Mouse (Mus musculus) liver, postnatal 0 days (tissue): Measurements from ENCODE around the gene Gabpb2. TPM values are rescaled to one million over a fixed set of nuclear protein-coding genes. Genes with fewer than 3 reads are reported as not detected.

Experiments used
- ATAC-seq: fragments of 200-750 bp; cut with Nextera tagmentation; 2 replicates; pipeline ENCODE4 v1.8.0; 2017; ENCODE audit warnings: mild to moderate bottlenecking, moderate library complexity
- DNase-seq: peaks from one replicate; pipeline ENCODE4 v3.0.0-alpha.2; 2016
- H3K27ac ChIP-seq: fragments of 300-500 bp; sonication (generic); 2 replicates; pipeline ENCODE4 v1.5.1; 2014; ENCODE audit warnings: antibody characterized with exemption, moderate library complexity, mild to moderate bottlenecking, low read depth
- H3K27me3 ChIP-seq: fragments of 300-500 bp; sonication (generic); 2 replicates; pipeline ENCODE4 v1.6.1; 2014; ENCODE audit warnings: low read length, control low read depth, mixed read lengths; ENCODE audit not compliant: insufficient read depth
- H3K36me3 ChIP-seq: fragments of 300-500 bp; sonication (generic); replicated peaks from 2 replicates; pipeline ENCODE4 v1.6.1; 2014; ENCODE audit warnings: mild to moderate bottlenecking, control low read depth, low read length, moderate library complexity, mixed read lengths; ENCODE audit not compliant: insufficient read depth
- H3K4me1 ChIP-seq: fragments of 300-500 bp; sonication (generic); 2 replicates; pipeline ENCODE4 v1.6.1; 2014; ENCODE audit warnings: antibody characterized with exemption, mild to moderate bottlenecking, control low read depth; ENCODE audit not compliant: insufficient read depth
- H3K4me2 ChIP-seq: fragments of 300-500 bp; sonication (generic); 2 replicates; pipeline ENCODE4 v1.6.1; 2014; ENCODE audit warnings: low read depth, mild to moderate bottlenecking, low read length, moderate library complexity, mixed read lengths
- H3K4me3 ChIP-seq: fragments of 300-500 bp; sonication (generic); 2 replicates; pipeline ENCODE4 v1.5.1; 2014; ENCODE audit warnings: low read depth, low read length
- H3K9ac ChIP-seq: fragments of 300-500 bp; sonication (generic); replicated peaks from 2 replicates; pipeline ENCODE4 v1.6.1; 2014; ENCODE audit warnings: mild to moderate bottlenecking, moderate library complexity
- H3K9me3 ChIP-seq: fragments of 300-500 bp; sonication (generic); 2 replicates; pipeline ENCODE4 v1.6.1; 2016; ENCODE audit warnings: mild to moderate bottlenecking, control low read depth, low read length, mixed read lengths
- CTCF ChIP-seq: sonication (generic); IDR thresholded peaks from 2 replicates; pipeline ENCODE4 v1.5.1; 2016; ENCODE audit warnings: antibody characterized with exemption, low read depth
- EP300 ChIP-seq: IDR thresholded peaks from 2 replicates; pipeline ENCODE4 v1.6.1; 2016; ENCODE audit warnings: antibody characterized with exemption, low read depth, mild to moderate bottlenecking
- WGBS: fragments of 180-500 bp; shearing (Covaris S2); extraction: QIAGEN DNeasy Blood & Tissue Kit; methylation state at CpG from one replicate; pipeline ENCODE4 v1.1.7; 2014; ENCODE audit not compliant: insufficient replicate concordance; 5-methylcytosine and 5-hydroxymethylcytosine counted together
- polyA plus RNA-seq: library from polyadenylated mRNA; unstranded; fragments of >200 nt; fragmentation: Nextera tagmentation; extraction: Ambion mirVana; gene quantifications from 2 replicates; pipeline ENCODE4 v1.2.1, GENCODE M21; 2015

The Gabpb2 gene
- polyA plus RNA-seq, 1 experiment from 2014 or later = 3.9 TPM

DNA sequence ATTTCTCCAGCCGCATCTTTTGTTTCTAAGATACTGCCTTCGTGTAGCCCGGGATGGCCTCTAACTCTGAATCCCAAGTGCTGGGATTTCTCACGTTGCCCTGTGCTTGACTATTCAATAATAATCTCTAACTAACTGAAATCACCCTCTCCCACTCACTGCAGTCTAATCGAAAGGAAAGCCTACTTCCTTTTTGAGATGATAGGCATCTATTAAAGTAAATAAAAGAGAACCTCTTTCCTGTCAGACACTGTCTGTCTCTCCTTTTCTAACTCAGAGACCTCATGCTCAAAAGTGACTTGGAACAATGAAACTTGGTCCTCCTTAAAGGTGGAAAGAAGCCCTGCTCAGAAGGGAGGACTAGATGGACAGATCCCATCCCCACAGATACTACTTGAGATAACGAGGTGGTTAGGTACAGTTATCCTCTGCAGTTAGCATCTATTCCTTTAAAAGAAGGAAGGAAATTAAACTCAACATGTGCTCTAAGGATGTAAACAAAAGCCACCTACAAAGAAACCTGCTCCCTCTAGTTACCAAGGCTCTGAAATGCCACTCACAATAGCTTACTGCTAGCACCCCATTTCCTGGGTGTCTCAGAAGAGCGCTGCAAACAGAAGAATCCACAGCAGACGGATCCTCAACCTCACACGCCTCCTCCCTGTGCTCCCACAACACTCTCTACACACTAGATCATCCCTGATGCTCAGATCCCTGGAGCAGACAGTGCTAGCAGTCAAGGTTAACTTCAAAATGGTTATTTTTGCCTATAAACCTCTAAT, 32.7 kb downstream of the Gabpb2 start:
- Histone ChIP-seq H3K27me3 (no peaks in the 10 kb centered on the region), H3K9ac (no peak overlapping the region), H3K4me1 (no peaks in the 10 kb centered on the region), H3K36me3 (peaks cover 73% of the 10 kb centered on the region), H3K4me3 (no peak overlapping the region), H3K9me3 (no peaks in the 10 kb centered on the region), H3K4me2 (no peak overlapping the region), H3K27ac (no peak overlapping the region)
- TF ChIP-seq EP300 (no peak), CTCF (no peak)
- no peak for DNase-seq
- WGBS = 79% methylated on average over 9 of the region's 9 CpGs
- no peak for ATAC-seq

DNA sequence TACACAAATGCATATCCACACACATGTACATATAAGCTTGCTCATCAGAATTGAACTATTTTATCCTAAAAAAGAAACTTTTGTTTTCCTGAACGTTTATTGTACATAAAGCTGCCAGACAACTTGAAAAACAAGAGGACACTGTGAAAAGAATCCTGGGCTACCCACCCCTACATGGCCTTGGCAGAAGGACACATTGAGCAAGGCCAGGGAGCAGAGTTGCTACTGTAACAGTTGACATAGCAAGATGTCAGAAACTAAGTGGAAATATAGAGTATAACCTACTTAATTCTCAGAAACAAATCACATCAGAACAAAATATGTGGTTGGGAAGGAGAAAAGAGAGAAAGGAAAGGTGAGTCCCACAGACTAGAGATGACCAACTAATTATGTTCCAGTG, 35.9 kb downstream of the Gabpb2 start:
- Histone ChIP-seq H3K27ac (no peak overlapping the region), H3K4me1 (no peaks in the 10 kb centered on the region), H3K27me3 (no peaks in the 10 kb centered on the region), H3K9me3 (no peaks in the 10 kb centered on the region), H3K4me2 (no peak overlapping the region), H3K4me3 (no peak overlapping the region), H3K9ac (no peak overlapping the region), H3K36me3 (peaks cover 42% of the 10 kb centered on the region)
- ATAC-seq = no peak
- TF ChIP-seq EP300 (no peak), CTCF (no peak)
- no peak for DNase-seq
- WGBS = 57% methylated on average over 1 of the region's 1 CpGs

DNA sequence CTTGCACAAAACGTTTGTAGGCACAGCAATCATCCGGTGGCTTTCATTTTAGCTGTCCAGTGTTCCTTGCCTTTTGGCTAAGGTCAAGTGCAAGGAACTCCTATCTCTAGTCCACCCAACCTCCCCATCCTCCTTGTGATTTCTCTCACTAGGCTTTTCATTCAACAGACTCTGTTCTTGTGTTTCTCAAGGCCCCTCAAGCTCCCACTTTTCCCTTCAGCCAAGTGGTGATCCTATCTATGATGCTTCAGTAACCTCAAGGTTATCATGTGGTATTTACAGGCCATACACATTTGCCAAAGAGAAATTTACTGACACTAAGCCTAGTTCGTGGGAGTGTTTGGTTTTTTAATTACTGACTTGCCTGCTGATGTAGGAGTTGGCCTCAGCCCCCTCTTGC, 37.8 kb downstream of the Gabpb2 start:
- H3K4me3 ChIP-seq = no peak overlapping the region
- H3K27me3 ChIP-seq = no peaks in the 10 kb centered on the region
- peaks cover 25% of the 10 kb centered on the region for H3K36me3 ChIP-seq
- 63% methylated on average over 3 of the region's 3 CpGs for WGBS
- DNase-seq = no peak
- no peaks in the 10 kb centered on the region for H3K4me1 ChIP-seq
- H3K27ac ChIP-seq = no peak overlapping the region
- no peak for ATAC-seq
- H3K9ac ChIP-seq = no peak overlapping the region
- TF ChIP-seq CTCF = no peak
- TF ChIP-seq EP300 = no peak
- H3K4me2 ChIP-seq = no peak overlapping the region
- H3K9me3 ChIP-seq = no peaks in the 10 kb centered on the region

DNA sequence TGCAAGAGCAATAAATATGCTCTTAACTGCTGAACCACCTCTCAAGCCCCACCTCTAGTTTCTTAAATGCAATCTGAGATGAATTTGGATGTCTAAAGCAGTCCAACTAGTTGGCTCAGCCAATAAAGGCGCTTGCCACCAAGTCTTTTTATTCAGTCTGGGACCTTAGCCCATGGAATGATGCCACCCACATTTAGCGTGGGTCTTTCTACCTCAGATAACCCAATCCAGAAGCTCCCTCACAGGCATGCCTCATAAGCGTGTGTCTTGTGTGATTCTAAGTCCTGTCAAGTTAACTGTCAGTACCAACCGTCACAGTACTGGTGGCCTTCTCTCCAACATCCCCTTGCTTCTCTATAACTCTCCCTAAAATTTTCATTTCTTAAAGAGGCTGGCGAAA, 38.8 kb downstream of the Gabpb2 start:
- Histone ChIP-seq H3K9ac (no peak overlapping the region), H3K4me1 (peaks cover 2% of the 10 kb centered on the region), H3K27me3 (peaks cover 2% of the 10 kb centered on the region), H3K4me2 (no peak overlapping the region), H3K9me3 (no peaks in the 10 kb centered on the region), H3K27ac (no peak overlapping the region), H3K36me3 (peaks cover 16% of the 10 kb centered on the region), H3K4me3 (no peak overlapping the region)
- ATAC-seq (no peak), DNase-seq (no peak)
- 82% methylated on average over 5 of the region's 5 CpGs for WGBS
- no peak for TF ChIP-seq EP300
- TF ChIP-seq CTCF = no peak

DNA sequence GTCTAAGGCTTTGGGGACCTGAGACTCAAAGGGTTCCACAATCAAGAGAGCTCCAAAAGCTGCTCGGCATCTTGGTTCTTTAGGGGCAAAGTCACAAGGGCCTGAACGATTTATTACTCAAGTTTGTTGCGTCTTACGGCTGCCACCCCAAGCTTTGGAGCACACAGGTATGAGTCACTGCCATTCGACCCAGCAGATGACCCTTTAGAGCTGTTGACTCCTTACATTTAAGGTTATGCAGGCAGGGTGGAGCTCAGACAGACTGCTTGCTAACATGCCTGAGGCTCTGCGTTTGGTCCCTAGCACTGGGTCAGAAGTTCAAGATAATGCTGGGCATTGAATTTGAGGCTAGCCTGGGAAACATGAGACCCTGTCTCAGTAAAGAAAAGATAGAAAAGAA, 40.1 kb downstream of the Gabpb2 start:
- H3K9ac ChIP-seq = no peak overlapping the region
- peaks cover 6% of the 10 kb centered on the region; the same call in 1 of the 2 replicates for H3K36me3 ChIP-seq
- DNase-seq = no peak
- TF ChIP-seq CTCF = no peak
- TF ChIP-seq EP300 = no peak
- peaks cover 16% of the 10 kb centered on the region for H3K27me3 ChIP-seq
- 70% methylated on average over 6 of the region's 6 CpGs for WGBS
- peaks cover 12% of the 10 kb centered on the region for H3K4me1 ChIP-seq
- H3K27ac ChIP-seq = no peak overlapping the region
- no peak overlapping the region for H3K4me3 ChIP-seq
- H3K9me3 ChIP-seq = no peaks in the 10 kb centered on the region
- H3K4me2 ChIP-seq = no peak overlapping the region
- no peak for ATAC-seq

DNA sequence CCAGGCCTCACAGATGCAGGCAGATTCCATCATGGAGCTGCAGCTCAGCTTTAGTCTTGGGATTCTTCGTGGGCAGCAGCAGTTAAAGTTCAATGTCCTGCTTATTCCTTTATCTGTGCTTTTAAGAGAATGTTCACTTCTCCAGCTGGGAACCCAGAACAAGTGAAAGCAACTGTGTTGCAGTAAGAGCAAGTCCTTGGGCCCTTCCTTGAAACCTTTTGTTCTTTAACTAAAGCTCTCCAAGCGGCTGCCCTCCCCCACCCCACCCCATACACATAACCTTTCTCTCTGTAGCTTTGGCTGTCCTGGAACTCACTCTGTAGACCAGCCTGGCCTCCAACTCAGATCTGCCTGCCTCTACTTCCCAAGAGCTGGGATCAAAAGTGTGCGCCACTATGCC, 41.2 kb downstream of the Gabpb2 start:
- H3K4me1 ChIP-seq = peaks cover 12% of the 10 kb centered on the region
- no peak overlapping the region for H3K4me3 ChIP-seq
- no peak overlapping the region for H3K9ac ChIP-seq
- DNase-seq = no peak
- H3K36me3 ChIP-seq = no peaks in the 10 kb centered on the region
- ATAC-seq = no peak
- no peak overlapping the region for H3K27ac ChIP-seq
- no peaks in the 10 kb centered on the region for H3K9me3 ChIP-seq
- peaks cover 27% of the 10 kb centered on the region for H3K27me3 ChIP-seq
- WGBS = 69% methylated on average over 3 of the region's 3 CpGs
- no peak for TF ChIP-seq CTCF
- no peak for TF ChIP-seq EP300
- no peak overlapping the region for H3K4me2 ChIP-seq
